8 mouse cellular contexts compared by ENCODE assay signal in the genomic region with DNA sequence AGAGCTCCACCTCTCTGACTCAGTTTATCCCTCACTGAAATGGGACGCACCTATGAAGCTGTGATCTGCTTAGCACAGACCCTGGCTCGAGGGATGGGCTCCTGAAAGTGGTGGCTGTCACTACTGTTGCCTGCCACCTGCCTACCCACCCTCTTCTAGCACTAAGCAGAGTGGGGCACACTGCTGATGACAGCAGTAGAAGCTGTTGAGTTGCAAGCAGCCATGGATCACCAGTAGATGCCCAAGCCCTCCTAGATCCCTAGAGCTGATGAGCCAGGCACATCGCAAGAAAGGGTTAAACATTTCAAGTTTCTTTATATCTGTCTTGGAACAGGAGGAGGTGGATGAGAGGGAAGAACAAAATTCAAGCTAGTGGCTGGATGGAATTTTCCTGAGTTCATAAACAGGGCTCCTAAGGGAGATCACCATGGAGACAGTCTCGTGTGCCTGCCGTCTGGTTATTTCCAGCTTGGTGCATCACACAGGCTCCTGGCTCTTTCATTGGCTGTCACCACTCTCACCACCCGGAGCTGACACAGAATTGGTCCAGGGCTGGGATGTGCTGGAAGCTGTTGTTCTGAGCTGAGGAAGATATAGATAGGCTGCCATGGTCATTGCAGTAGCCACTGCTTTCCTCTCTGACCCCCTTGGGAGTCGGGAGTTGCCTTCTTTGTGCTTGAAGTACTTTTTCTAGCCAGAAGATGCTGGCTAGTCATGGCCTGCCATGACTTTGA. TPM values are rescaled to one million over a fixed set of nuclear protein-coding genes. Genes with fewer than 3 reads are reported as not detected.
DNase-seq lines count a peak whose midpoint lies in the region; ATAC-seq lines count a peak whose summit lies in the region.

No protein-coding gene starts in this region.

- peak; percentile 91 for ATAC-seq in forebrain, embryonic 12.5 days (ENCODE audit: low FRiP score)
- ATAC-seq in heart, embryonic 16.5 days (replicated peaks; ENCODE audit: extremely low read depth, insufficient read depth, low FRiP score) = peak; percentile 87
- ATAC-seq in liver, embryonic 12.5 days = no peak; the same call in 1 of the 2 replicates
- no peak for ATAC-seq in CD4-positive, CD25-positive, alpha-beta regulatory T cell, adult 4 months

- no peaks in the 10 kb centered on the region for H3K27me3 ChIP-seq in forebrain, embryonic 12.5 days
- no peaks in the 10 kb centered on the region for H3K27me3 ChIP-seq in heart, embryonic 16.5 days (ENCODE audit: control insufficient read depth, insufficient read depth, low read length)
- H3K27me3 ChIP-seq in liver, embryonic 12.5 days (replicated peaks) = no peaks in the 10 kb centered on the region

- H3K4me2 ChIP-seq in forebrain, embryonic 12.5 days = peak overlapping the region; percentile 13; the same call in 1 of the 2 replicates
- peak overlapping the region; percentile 46 for H3K4me2 ChIP-seq in heart, embryonic 16.5 days (ENCODE audit: low read depth, low read length)
- no peak overlapping the region for H3K4me2 ChIP-seq in liver, embryonic 12.5 days

- peak overlapping the region; percentile 21; the same call in 1 of the 2 replicates for H3K9ac ChIP-seq in forebrain, embryonic 12.5 days
- peak overlapping the region; percentile 60 for H3K9ac ChIP-seq in heart, embryonic 16.5 days (ENCODE audit: low read length)
- H3K9ac ChIP-seq in liver, embryonic 12.5 days = 0 out of 2 replicates have a peak overlapping the region, but pooled peaks have one; percentile 19

- peak overlapping the region; percentile 92 for H3K27ac ChIP-seq in forebrain, embryonic 12.5 days
- H3K27ac ChIP-seq in heart, embryonic 16.5 days (ENCODE audit: low read length) = peak overlapping the region; percentile 99
- peak overlapping the region; percentile 23; the same call in 1 of the 2 replicates for H3K27ac ChIP-seq in liver, embryonic 12.5 days

- WGBS in forebrain, embryonic 12.5 days = 48% methylated on average over 7 of the region's 7 CpGs
- 30% methylated on average over 7 of the region's 7 CpGs for WGBS in heart, embryonic 16.5 days
- WGBS in liver, embryonic 12.5 days (ENCODE audit: insufficient replicate concordance) = 56% methylated on average over 7 of the region's 7 CpGs

- H3K9me3 ChIP-seq in forebrain, embryonic 12.5 days = no peaks in the 10 kb centered on the region
- no peaks in the 10 kb centered on the region for H3K9me3 ChIP-seq in heart, embryonic 16.5 days (replicated peaks; ENCODE audit: control insufficient read depth, low read length)
- no peaks in the 10 kb centered on the region for H3K9me3 ChIP-seq in liver, embryonic 12.5 days (replicated peaks)

- peaks cover 42% of the 10 kb centered on the region for H3K4me1 ChIP-seq in forebrain, embryonic 12.5 days
- H3K4me1 ChIP-seq in heart, embryonic 16.5 days (ENCODE audit: control insufficient read depth, insufficient read depth, low read length) = peaks cover 46% of the 10 kb centered on the region
- peaks cover 74% of the 10 kb centered on the region for H3K4me1 ChIP-seq in liver, embryonic 12.5 days

- no peaks in the 10 kb centered on the region for H3K36me3 ChIP-seq in forebrain, embryonic 12.5 days (replicated peaks)
- H3K36me3 ChIP-seq in heart, embryonic 16.5 days (ENCODE audit: control insufficient read depth, insufficient read depth) = no peaks in the 10 kb centered on the region
- no peaks in the 10 kb centered on the region for H3K36me3 ChIP-seq in liver, embryonic 12.5 days

- DNase-seq in 3134 (ENCODE audit: extremely low read depth, insufficient read length, low spot score) = peak; percentile 82
- DNase-seq in brain, embryonic 18.5 days (ENCODE audit: low read depth, low spot score) = peak; percentile 94
- peak; percentile 78 to 94 for DNase-seq in kidney, postnatal 25 days
- DNase-seq in right cerebral cortex, adult 18-20 months = peak; percentile 97

- H3K4me3 ChIP-seq in forebrain, embryonic 12.5 days (replicated peaks) = no peak overlapping the region
- no peak overlapping the region for H3K4me3 ChIP-seq in heart, embryonic 16.5 days (ENCODE audit: low read length)
- no peak overlapping the region for H3K4me3 ChIP-seq in liver, embryonic 12.5 days

RNA-seq across cellular contexts. Expression of a gene that starts 40.7 kb away (rescaled TPM):
- 63.4 and 65.3 TPM in 2 replicates for polyA plus RNA-seq in forebrain, embryonic 12.5 days (2016; fragmentation: Nextera tagmentation; extraction: Ambion mirVana)
- 62.1 and 66.6 TPM in 2 replicates for polyA plus RNA-seq in heart, embryonic 16.5 days (2015; fragmentation: Nextera tagmentation; extraction: Ambion mirVana)
- polyA plus RNA-seq in liver, embryonic 12.5 days (2016; fragmentation: Nextera tagmentation; extraction: Ambion mirVana) = 38.3 and 39.7 TPM in 2 replicates
- 10 to 100 TPM; 15.1 to 19.4 TPM for polyA plus RNA-seq in CD4-positive, CD25-positive, alpha-beta regulatory T cell, adult 4 months (2017; shearing (Covaris generic))

Comparison
In these comparisons a context has a peak if more than half of its experiments do, and no peak if none do; other contexts are left out.
1. ATAC-seq: peak in forebrain, embryonic 12.5 days (single experiment) and heart, embryonic 16.5 days (single experiment); none in liver, embryonic 12.5 days (single experiment) and CD4-positive, CD25-positive, alpha-beta regulatory T cell, adult 4 months (single experiment).
2. H3K27ac ChIP-seq: peak in every context shown above with its lines; median percentile 99 in heart, embryonic 16.5 days; 92 in forebrain, embryonic 12.5 days; 23 in liver, embryonic 12.5 days.
3. Peak in every context shown above with its lines, with median percentiles within 50 percentile points of each other: DNase-seq and H3K9ac ChIP-seq.